Mouse (Mus musculus): Measurements from ENCODE around the gene Chmp5. TPM values are rescaled to one million over a fixed set of nuclear protein-coding genes. Genes with fewer than 3 reads are reported as not detected.

Gene Chmp5
- total and polyA plus RNA-seq, 3 experiments: 12.7 to 36.6 (median 32.7) TPM

- 46% methylated on average over 9 of the region's 9 CpGs for WGBS
Observed at GRCm38 (mm10) chr4:40936175-40936839, 11.9 kb upstream of the Chmp5 start.

DNA sequence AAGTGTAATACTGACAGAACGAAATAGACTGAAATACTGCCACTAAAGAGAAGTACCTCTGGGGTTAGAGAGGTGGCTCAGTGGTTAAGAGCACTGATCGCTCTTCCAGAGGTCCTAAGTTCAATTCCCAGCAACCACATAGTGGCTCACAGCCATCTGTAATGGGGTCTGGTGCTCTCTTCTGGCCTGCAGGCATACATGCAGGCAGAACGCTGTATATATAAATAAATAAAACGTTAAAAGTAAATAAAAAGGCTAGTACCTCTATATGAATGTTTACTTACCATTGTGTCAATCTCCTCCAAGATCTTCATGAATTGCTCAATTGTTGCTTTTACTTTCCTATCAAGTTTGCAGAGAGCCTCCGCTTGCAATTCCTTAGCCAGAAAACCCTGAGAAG is 9.4 kb upstream of the Chmp5 start:
- 98% methylated on average over 5 of the region's 5 CpGs for WGBS
- intact Hi-C loops (cut with DNase I): no loop called here
- H3K27me3 ChIP-seq (ENCODE audit: control insufficient read depth, insufficient read depth, low read length): no peaks in the 10 kb centered on the region

More at GRCm38 (mm10) chr4:40936175-40936839, 11.9 kb upstream of the Chmp5 start:
- H3K4me1 ChIP-seq (ENCODE audit: control insufficient read depth, insufficient read depth, low read length): peaks cover 1% of the 10 kb centered on the region; the same call in 1 of the 2 replicates
- H3K36me3 ChIP-seq (ENCODE audit: control insufficient read depth, insufficient read depth, low read length): peaks cover 6% of the 10 kb centered on the region
- no peaks in the 10 kb centered on the region for H3K27me3 ChIP-seq (ENCODE audit: control insufficient read depth, insufficient read depth, low read length)
- H3K9ac ChIP-seq (ENCODE audit: low read depth, low read length): no peak overlapping the region
- TF ChIP-seq CTCF (IDR thresholded peaks at IDR 0.05): 0 out of 2 replicates have a peak, but pooled peaks have one; percentile 12
- TF ChIP-seq POLR2A (IDR thresholded peaks at IDR 0.05; ENCODE audit: insufficient read depth, low read depth, low read length): 0 out of 2 replicates have a peak, but pooled peaks have one; percentile 11
- TF ChIP-seq EP300 (IDR thresholded peaks at IDR 0.05; ENCODE audit: insufficient read depth, low read depth, low read length): no peak
- intact Hi-C loops (cut with DNase I): no loop called here
- H3K27ac ChIP-seq: peak overlapping the region; percentile 4; the same call in 1 of the 2 replicates
- no peak overlapping the region for H3K4me3 ChIP-seq
- peak; percentile 47 to 77 for DNase-seq
- H3K79me2 ChIP-seq (replicated peaks; ENCODE audit: control insufficient read depth, insufficient read depth, low read length): no peaks in the 10 kb centered on the region

GRCm38 (mm10) chr4:40943651-40944050 is 4.6 kb upstream of the Chmp5 start:
- no peak for TF ChIP-seq POLR2A (IDR thresholded peaks at IDR 0.05; ENCODE audit: insufficient read depth, low read depth, low read length)
- TF ChIP-seq CTCF (IDR thresholded peaks at IDR 0.05): no peak
- TF ChIP-seq EP300 (IDR thresholded peaks at IDR 0.05; ENCODE audit: insufficient read depth, low read depth, low read length): no peak
- Histone ChIP-seq H3K9ac (ENCODE audit: low read depth, low read length) (no peak overlapping the region), H3K36me3 (ENCODE audit: control insufficient read depth, insufficient read depth, low read length) (peaks cover 3% of the 10 kb centered on the region), H3K79me2 (replicated peaks; ENCODE audit: control insufficient read depth, insufficient read depth, low read length) (no peaks in the 10 kb centered on the region), H3K4me3 (no peak overlapping the region), H3K27ac (no peak overlapping the region), H3K4me1 (ENCODE audit: control insufficient read depth, insufficient read depth, low read length) (peaks cover 2% of the 10 kb centered on the region), H3K27me3 (ENCODE audit: control insufficient read depth, insufficient read depth, low read length) (no peaks in the 10 kb centered on the region)
- intact Hi-C loops (cut with DNase I): no loop called here
- no peak for DNase-seq
- 97% methylated on average over 5 of the region's 5 CpGs for WGBS

More for the DNA sequence above, 9.4 kb upstream of the Chmp5 start:
- Histone ChIP-seq H3K79me2 (replicated peaks; ENCODE audit: control insufficient read depth, insufficient read depth, low read length) (no peaks in the 10 kb centered on the region), H3K27ac (no peak overlapping the region), H3K36me3 (ENCODE audit: control insufficient read depth, insufficient read depth, low read length) (peaks cover 6% of the 10 kb centered on the region), H3K4me1 (ENCODE audit: control insufficient read depth, insufficient read depth, low read length) (peaks cover 1% of the 10 kb centered on the region; the same call in 1 of the 2 replicates), H3K4me3 (no peak overlapping the region), H3K9ac (ENCODE audit: low read depth, low read length) (no peak overlapping the region)
- TF ChIP-seq POLR2A (IDR thresholded peaks at IDR 0.05; ENCODE audit: insufficient read depth, low read depth, low read length): no peak
- TF ChIP-seq CTCF (IDR thresholded peaks at IDR 0.05): peak; percentile 45
- no peak for TF ChIP-seq EP300 (IDR thresholded peaks at IDR 0.05; ENCODE audit: insufficient read depth, low read depth, low read length)
- DNase-seq: no peak

DNA sequence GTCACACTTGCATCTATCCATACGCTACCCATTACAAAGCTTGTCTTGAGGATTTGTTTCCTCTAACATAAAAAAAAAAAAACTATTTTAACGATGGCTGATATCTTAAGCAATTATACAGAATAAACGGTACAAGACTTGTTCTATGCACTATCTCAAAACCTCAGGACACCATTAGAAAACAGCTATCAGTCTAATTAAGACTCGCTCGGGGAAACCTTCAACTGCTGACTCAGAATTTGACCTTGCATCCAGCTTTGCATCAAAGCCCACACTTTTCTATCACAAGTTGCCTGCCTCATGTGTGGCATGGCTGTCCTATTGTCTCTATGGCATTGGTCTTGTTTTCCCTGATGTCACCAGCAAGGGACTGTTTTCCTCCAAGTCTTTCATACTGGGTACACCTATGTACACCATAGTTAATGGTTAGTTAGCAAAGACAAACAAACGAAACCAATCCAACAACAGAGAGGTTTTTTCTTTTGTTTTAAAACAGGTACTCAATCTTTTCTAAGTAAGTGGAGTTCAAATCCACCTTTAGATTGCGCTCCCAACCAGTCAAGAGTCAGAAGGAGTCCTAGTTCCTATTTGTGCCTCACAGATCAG is 1.6 kb upstream of the Chmp5 start:
- Histone ChIP-seq H3K4me3 (peak overlapping the region; percentile 96; the same call in 1 of the 2 replicates), H3K27me3 (ENCODE audit: control insufficient read depth, insufficient read depth, low read length) (no peaks in the 10 kb centered on the region), H3K79me2 (replicated peaks; ENCODE audit: control insufficient read depth, insufficient read depth, low read length) (no peaks in the 10 kb centered on the region), H3K27ac (no peak overlapping the region), H3K4me1 (ENCODE audit: control insufficient read depth, insufficient read depth, low read length) (peaks cover 2% of the 10 kb centered on the region), H3K9ac (ENCODE audit: low read depth, low read length) (no peak overlapping the region), H3K36me3 (ENCODE audit: control insufficient read depth, insufficient read depth, low read length) (peaks cover 5% of the 10 kb centered on the region)
- intact Hi-C loops (cut with DNase I): loop anchor here (5.0 kb wide), 1 partner anchor 99 kb away; no protein-coding TSS in a partner anchor
- TF ChIP-seq POLR2A (IDR thresholded peaks at IDR 0.05; ENCODE audit: insufficient read depth, low read depth, low read length): no peak
- no peak for TF ChIP-seq CTCF (IDR thresholded peaks at IDR 0.05)
- no peak for TF ChIP-seq EP300 (IDR thresholded peaks at IDR 0.05; ENCODE audit: insufficient read depth, low read depth, low read length)
- WGBS: 83% methylated on average over 7 of the region's 7 CpGs
- no peak for DNase-seq

GRCm38 (mm10) chr4:40947565-40948159 is 545 bp upstream of the Chmp5 start:
- Histone ChIP-seq H3K27me3 (ENCODE audit: control insufficient read depth, insufficient read depth, low read length) (no peaks in the 10 kb centered on the region), H3K27ac (peak overlapping the region; percentile 93), H3K36me3 (ENCODE audit: control insufficient read depth, insufficient read depth, low read length) (peaks cover 5% of the 10 kb centered on the region), H3K9ac (ENCODE audit: low read depth, low read length) (peak overlapping the region; percentile 81), H3K79me2 (replicated peaks; ENCODE audit: control insufficient read depth, insufficient read depth, low read length) (no peaks in the 10 kb centered on the region), H3K4me3 (peak overlapping the region; percentile 96), H3K4me1 (ENCODE audit: control insufficient read depth, insufficient read depth, low read length) (peaks cover 2% of the 10 kb centered on the region)
- no peak for DNase-seq
- TF ChIP-seq EP300 (IDR thresholded peaks at IDR 0.05; ENCODE audit: insufficient read depth, low read depth, low read length) (no peak), POLR2A (IDR thresholded peaks at IDR 0.05; ENCODE audit: insufficient read depth, low read depth, low read length) (0 out of 2 replicates have a peak, but pooled peaks have one; percentile 5), CTCF (IDR thresholded peaks at IDR 0.05) (peak; percentile 58)
- intact Hi-C loops (cut with DNase I): loop anchor here (1.0 to 5.0 kb wide), 3 partner anchors 24 to 100 kb away; no protein-coding TSS in a partner anchor
- WGBS: under 1% methylated on average over 40 of the region's 40 CpGs

All from heart, adult 2 months (tissue).